Mouse (Mus musculus) liver, embryonic 15.5 days (tissue): ENCODE data around the gene Col2a1. TPM values are rescaled to one million over a fixed set of nuclear protein-coding genes. Genes with fewer than 3 reads are reported as not detected.

ENCODE experiments used
- ATAC-seq: fragments of 200-750 bp; cut with Nextera tagmentation; 2 replicates; pipeline ENCODE4 v1.8.0; 2017; ENCODE audit warnings: moderate number of reproducible peaks, mild to moderate bottlenecking, moderate library complexity; ENCODE audit not compliant: insufficient read depth
- H3K27ac ChIP-seq: fragments of 300-500 bp; sonication (generic); replicated peaks from 2 replicates; pipeline ENCODE4 v1.5.1; 2015; ENCODE audit warnings: mild to moderate bottlenecking, inconsistent platforms
- H3K27me3 ChIP-seq: fragments of 300-500 bp; sonication (generic); 2 replicates; pipeline ENCODE4 v1.6.1; 2015; ENCODE audit warnings: mild to moderate bottlenecking, inconsistent platforms
- H3K36me3 ChIP-seq: fragments of 300-500 bp; sonication (generic); replicated peaks from 2 replicates; pipeline ENCODE4 v1.6.1; 2015; ENCODE audit warnings: moderate library complexity, mild to moderate bottlenecking, inconsistent platforms
- H3K4me1 ChIP-seq: fragments of 300-500 bp; sonication (generic); replicated peaks from 2 replicates; pipeline ENCODE4 v1.6.1; 2015; ENCODE audit warnings: inconsistent platforms
- H3K4me2 ChIP-seq: fragments of 300-500 bp; sonication (generic); 2 replicates; pipeline ENCODE4 v1.6.1; 2015; ENCODE audit warnings: moderate library complexity, mild to moderate bottlenecking, inconsistent platforms
- H3K4me3 ChIP-seq: fragments of 300-500 bp; sonication (generic); replicated peaks from 2 replicates; pipeline ENCODE4 v1.5.1; 2015; ENCODE audit warnings: mild to moderate bottlenecking, inconsistent platforms
- H3K9ac ChIP-seq: fragments of 300-500 bp; sonication (generic); 2 replicates; pipeline ENCODE4 v1.6.1; 2015; ENCODE audit warnings: moderate library complexity, mild to moderate bottlenecking, inconsistent platforms
- H3K9me3 ChIP-seq: fragments of 300-500 bp; sonication (generic); replicated peaks from 2 replicates; pipeline ENCODE4 v1.6.1; 2016; ENCODE audit warnings: inconsistent platforms
- WGBS: fragments of 180-500 bp; shearing (Covaris S2); methylation state at CpG from one replicate; pipeline ENCODE4 v1.1.7; 2015; ENCODE audit warnings: mixed read lengths; ENCODE audit not compliant: insufficient replicate concordance; 5-methylcytosine and 5-hydroxymethylcytosine counted together
- polyA plus RNA-seq: library from polyadenylated mRNA; unstranded; fragments of >200 nt; fragmentation: Nextera tagmentation; extraction: Ambion mirVana; gene quantifications from 2 replicates; pipeline ENCODE4 v1.2.1, GENCODE M21; 2015

Gene Col2a1
- polyA plus RNA-seq, 1 experiment from 2014 or later: 5.3 TPM

DNA sequence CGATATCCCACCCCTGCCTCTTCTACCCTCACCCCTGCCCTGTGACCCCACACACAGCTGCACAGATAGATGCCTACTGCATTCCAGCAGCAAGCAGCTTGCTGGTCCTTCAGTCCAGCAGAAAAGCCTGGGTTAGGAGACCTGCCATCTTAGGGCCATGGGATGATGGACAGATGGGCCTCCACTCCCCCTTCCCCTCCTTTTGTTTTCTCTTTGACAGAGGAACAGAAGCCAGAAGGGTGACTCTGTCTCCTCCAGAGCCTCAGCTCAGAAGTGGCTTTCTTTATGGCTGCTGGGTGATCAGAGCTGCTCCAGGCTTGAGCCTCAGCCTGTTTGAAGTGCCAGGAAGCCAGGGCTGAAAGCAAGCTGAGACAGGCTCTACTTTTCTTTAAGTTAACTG lies 15.0 kb downstream of the Col2a1 start:
- WGBS: 67% methylated on average over 1 of the region's 1 CpGs
- H3K27me3 ChIP-seq: peaks cover 27% of the 10 kb centered on the region
- H3K27ac ChIP-seq: no peak overlapping the region

GRCm38 (mm10) chr15:97981560-97981959 lies 22.9 kb downstream of the Col2a1 start:
- ATAC-seq: no peak
- Histone ChIP-seq H3K4me1 (no peaks in the 10 kb centered on the region), H3K4me2 (no peak overlapping the region), H3K9ac (no peak overlapping the region), H3K36me3 (no peaks in the 10 kb centered on the region), H3K27me3 (no peaks in the 10 kb centered on the region), H3K9me3 (no peaks in the 10 kb centered on the region), H3K4me3 (no peak overlapping the region), H3K27ac (no peak overlapping the region)
- 68% methylated on average over 6 of the region's 6 CpGs for WGBS

More for the DNA sequence above, 15.0 kb downstream of the Col2a1 start:
- no peaks in the 10 kb centered on the region for H3K9me3 ChIP-seq
- H3K36me3 ChIP-seq: no peaks in the 10 kb centered on the region
- ATAC-seq: no peak
- H3K9ac ChIP-seq: no peak overlapping the region
- peaks cover 9% of the 10 kb centered on the region; the same call in 1 of the 2 replicates for H3K4me1 ChIP-seq
- H3K4me3 ChIP-seq: no peak overlapping the region
- no peak overlapping the region for H3K4me2 ChIP-seq

DNA sequence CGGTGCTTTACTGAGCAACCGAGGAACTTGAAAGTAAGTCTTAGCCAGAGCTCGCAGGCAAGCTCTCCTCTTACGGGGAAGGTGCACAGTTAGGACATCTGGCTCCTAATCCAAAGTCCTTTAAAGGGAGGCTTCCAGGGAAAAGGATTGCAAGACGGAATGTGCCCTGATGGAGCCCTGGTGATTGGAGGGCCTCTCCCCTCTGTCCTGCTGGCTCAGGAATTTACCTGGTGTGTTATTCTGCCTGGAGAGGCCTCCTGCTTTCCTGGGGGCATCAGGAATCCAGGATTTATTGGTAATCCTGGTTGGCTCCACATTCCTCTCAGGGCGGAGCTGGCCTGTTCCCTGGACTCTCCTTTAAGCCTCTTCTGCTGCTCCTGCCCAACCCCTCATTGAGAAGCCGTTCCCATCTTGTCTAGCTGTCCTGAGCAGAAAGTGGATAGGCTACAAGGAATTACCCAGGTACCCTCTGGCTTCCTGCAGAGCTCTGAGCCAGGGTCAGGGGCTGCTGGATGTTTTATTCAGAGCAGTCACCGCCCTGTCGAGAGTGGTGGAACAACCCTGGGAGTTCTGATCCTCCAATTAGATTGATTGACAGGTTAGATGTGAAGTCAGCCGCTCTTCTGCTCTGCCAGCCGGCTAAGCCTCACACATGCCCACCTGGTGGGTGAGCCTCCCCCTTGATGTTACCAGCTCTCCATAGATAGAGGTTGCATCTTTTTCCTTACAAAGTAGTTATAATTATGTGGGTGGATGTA lies 31.1 kb downstream of the Col2a1 start:
- WGBS: 49% methylated on average over 11 of the region's 11 CpGs
- H3K4me3 ChIP-seq: no peak overlapping the region
- H3K4me2 ChIP-seq: no peak overlapping the region
- H3K9ac ChIP-seq: no peak overlapping the region
- no peak overlapping the region for H3K27ac ChIP-seq
- no peaks in the 10 kb centered on the region for H3K36me3 ChIP-seq
- no peaks in the 10 kb centered on the region for H3K9me3 ChIP-seq
- ATAC-seq: no peak
- 0 out of 2 replicates have a peak, but pooled peaks cover 4% of the 10 kb centered on the region for H3K27me3 ChIP-seq
- H3K4me1 ChIP-seq: no peaks in the 10 kb centered on the region

- H3K4me3 ChIP-seq: no peak overlapping the region
- 68% methylated on average over 6 of the region's 6 CpGs for WGBS
- no peaks in the 10 kb centered on the region for H3K9me3 ChIP-seq
- no peaks in the 10 kb centered on the region for H3K4me1 ChIP-seq
- no peak overlapping the region for H3K9ac ChIP-seq
- no peak for ATAC-seq
- H3K4me2 ChIP-seq: no peak overlapping the region
- H3K27ac ChIP-seq: no peak overlapping the region
- 0 out of 2 replicates have a peak, but pooled peaks cover 4% of the 10 kb centered on the region for H3K27me3 ChIP-seq
- no peaks in the 10 kb centered on the region for H3K36me3 ChIP-seq
Measured at GRCm38 (mm10) chr15:97972580-97972979, 31.9 kb downstream of the Col2a1 start.

- Histone ChIP-seq H3K9me3 (no peaks in the 10 kb centered on the region), H3K9ac (no peak overlapping the region), H3K4me1 (no peaks in the 10 kb centered on the region), H3K4me2 (no peak overlapping the region), H3K4me3 (no peak overlapping the region), H3K36me3 (no peaks in the 10 kb centered on the region), H3K27ac (no peak overlapping the region), H3K27me3 (0 out of 2 replicates have a peak, but pooled peaks cover 4% of the 10 kb centered on the region)
- WGBS: 45% methylated on average over 6 of the region's 6 CpGs
- no peak for ATAC-seq
Measured at GRCm38 (mm10) chr15:97970299-97970698, 34.2 kb downstream of the Col2a1 start.

GRCm38 (mm10) chr15:97965311-97966045 lies 39.0 kb downstream of the Col2a1 start:
- ATAC-seq: no peak
- 60% methylated on average over 17 of the region's 17 CpGs for WGBS
- peaks cover 18% of the 10 kb centered on the region for H3K4me1 ChIP-seq
- no peak overlapping the region for H3K4me3 ChIP-seq
- no peak overlapping the region for H3K9ac ChIP-seq
- no peak overlapping the region for H3K27ac ChIP-seq
- H3K27me3 ChIP-seq: no peaks in the 10 kb centered on the region
- H3K4me2 ChIP-seq: no peak overlapping the region
- H3K9me3 ChIP-seq: no peaks in the 10 kb centered on the region
- H3K36me3 ChIP-seq: no peaks in the 10 kb centered on the region

GRCm38 (mm10) chr15:97964836-97965187 lies 39.7 kb downstream of the Col2a1 start:
- Histone ChIP-seq H3K4me3 (peak overlapping the region; percentile 72), H3K9ac (peak overlapping the region; percentile 72), H3K4me2 (peak overlapping the region; percentile 95), H3K27ac (no peak overlapping the region), H3K4me1 (peaks cover 18% of the 10 kb centered on the region), H3K27me3 (no peaks in the 10 kb centered on the region), H3K9me3 (no peaks in the 10 kb centered on the region), H3K36me3 (no peaks in the 10 kb centered on the region)
- 46% methylated on average over 7 of the region's 7 CpGs for WGBS
- ATAC-seq: no peak

DNA sequence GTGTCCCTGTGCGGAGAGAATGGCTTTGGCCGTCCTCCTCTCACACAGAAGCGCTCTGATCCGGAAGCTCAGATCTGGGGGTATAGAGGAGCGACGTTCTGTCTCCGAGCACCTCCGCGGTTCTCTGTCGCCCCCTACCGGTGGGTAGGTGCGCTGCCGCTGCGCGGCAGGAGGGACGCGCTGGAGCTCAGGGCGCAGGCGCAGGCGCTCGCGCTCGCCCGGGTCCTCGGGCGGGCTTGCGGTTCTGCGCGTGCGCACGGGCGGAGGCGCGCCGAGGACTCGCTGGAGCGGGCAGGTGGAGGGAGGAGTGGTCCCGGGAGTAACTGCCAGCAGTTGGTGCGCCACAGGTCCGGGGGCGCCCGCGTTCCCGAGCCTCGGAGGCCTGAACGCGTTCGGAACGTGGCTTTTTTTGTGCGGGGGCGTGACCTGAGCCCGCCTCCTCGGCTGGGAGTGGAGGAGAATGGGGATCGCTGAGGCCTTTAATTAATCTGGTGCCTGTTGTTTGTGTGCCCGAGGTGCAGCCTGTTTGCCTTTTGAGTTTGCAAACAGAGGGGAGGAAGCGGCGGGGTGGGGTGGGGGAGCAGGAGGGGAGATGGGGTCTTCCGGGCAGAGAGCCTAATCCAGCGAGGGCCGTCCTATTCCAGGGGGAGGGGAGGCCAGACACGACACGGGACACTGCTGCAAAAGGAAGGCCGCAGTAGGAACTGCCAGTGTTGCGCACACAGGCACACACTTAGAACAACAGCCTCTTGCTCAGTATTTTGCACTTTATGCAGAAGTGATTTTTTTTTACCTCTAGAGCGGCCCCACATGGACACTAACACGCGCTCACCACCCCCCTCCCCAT lies 40.3 kb downstream of the Col2a1 start, which contains the start of gene Tmem106c:
Gene Tmem106c (plus strand): TSS at position 212 of the 847 bp plus-strand sequence.
- ATAC-seq: peak; percentile 96
- Histone ChIP-seq H3K4me1 (peaks cover 18% of the 10 kb centered on the region), H3K36me3 (no peaks in the 10 kb centered on the region), H3K9ac (peak within 1 kb of the TSS; percentile 72), H3K27ac (peak within 1 kb of the TSS; percentile 55; the same call in 1 of the 2 replicates), H3K9me3 (no peaks in the 10 kb centered on the region), H3K27me3 (no peaks in the 10 kb centered on the region), H3K4me3 (peak within 1 kb of the TSS; percentile 72), H3K4me2 (peak within 1 kb of the TSS; percentile 95)
- 1% methylated on average over 67 of the region's 67 CpGs for WGBS

DNA sequence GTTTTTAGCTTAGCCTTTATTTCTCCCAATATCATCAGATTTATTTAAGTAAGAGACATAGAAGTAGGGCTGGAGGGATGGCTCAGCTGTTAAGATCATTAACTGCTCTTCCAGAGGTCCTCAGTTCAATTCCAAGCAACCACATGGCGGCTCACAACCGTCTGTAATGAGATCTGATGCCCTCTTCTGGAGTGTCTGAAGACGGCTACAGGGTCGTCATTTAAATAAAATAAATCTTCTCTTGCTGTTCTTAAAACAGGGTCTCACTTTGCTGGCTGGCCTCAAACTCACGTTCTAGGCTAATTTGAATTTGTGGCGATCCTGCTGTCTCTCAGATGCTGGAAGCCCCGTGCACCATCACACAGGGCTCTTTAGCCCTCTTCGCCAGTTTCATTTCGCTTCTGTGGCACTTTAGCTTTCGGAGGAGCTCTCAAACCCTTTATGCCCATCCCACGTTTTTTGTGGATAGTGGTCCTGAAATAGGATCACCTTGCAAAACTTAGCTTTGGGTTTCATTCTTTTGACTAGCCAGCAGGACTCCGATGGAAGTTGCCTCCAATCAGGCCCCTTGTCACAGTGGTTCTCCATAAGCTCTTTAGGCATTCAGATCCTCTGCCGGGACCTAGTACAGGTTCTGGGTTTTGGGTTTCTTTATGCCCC lies 41.0 kb downstream of the Col2a1 start:
- Histone ChIP-seq H3K9ac (peak overlapping the region; percentile 72), H3K4me1 (peaks cover 18% of the 10 kb centered on the region), H3K4me2 (peak overlapping the region; percentile 95), H3K27ac (0 out of 2 replicates have a peak overlapping the region, but pooled peaks have one; percentile 34), H3K4me3 (peak overlapping the region; percentile 72), H3K27me3 (no peaks in the 10 kb centered on the region), H3K9me3 (no peaks in the 10 kb centered on the region), H3K36me3 (no peaks in the 10 kb centered on the region)
- 7% methylated on average over 13 of the region's 13 CpGs for WGBS
- no peak for ATAC-seq

- no peak for ATAC-seq
- no peak overlapping the region for H3K4me3 ChIP-seq
- no peaks in the 10 kb centered on the region for H3K36me3 ChIP-seq
- no peak overlapping the region for H3K9ac ChIP-seq
- H3K27ac ChIP-seq: no peak overlapping the region
- WGBS: 65% methylated on average over 11 of the region's 11 CpGs
- H3K9me3 ChIP-seq: no peaks in the 10 kb centered on the region
- H3K4me2 ChIP-seq: no peak overlapping the region
- no peaks in the 10 kb centered on the region for H3K4me1 ChIP-seq
- peaks cover 22% of the 10 kb centered on the region; the same call in 1 of the 2 replicates for H3K27me3 ChIP-seq
Measured at GRCm38 (mm10) chr15:97956416-97956815, 48.1 kb downstream of the Col2a1 start.
